Mouse (Mus musculus): ENCODE measurements around the gene Eml5. TPM values are rescaled to one million over a fixed set of nuclear protein-coding genes. Genes with fewer than 3 reads are reported as not detected.

Eml5 gene
- polyA plus RNA-seq, 1 experiment from 2014 or later: 11.3 TPM

DNA sequence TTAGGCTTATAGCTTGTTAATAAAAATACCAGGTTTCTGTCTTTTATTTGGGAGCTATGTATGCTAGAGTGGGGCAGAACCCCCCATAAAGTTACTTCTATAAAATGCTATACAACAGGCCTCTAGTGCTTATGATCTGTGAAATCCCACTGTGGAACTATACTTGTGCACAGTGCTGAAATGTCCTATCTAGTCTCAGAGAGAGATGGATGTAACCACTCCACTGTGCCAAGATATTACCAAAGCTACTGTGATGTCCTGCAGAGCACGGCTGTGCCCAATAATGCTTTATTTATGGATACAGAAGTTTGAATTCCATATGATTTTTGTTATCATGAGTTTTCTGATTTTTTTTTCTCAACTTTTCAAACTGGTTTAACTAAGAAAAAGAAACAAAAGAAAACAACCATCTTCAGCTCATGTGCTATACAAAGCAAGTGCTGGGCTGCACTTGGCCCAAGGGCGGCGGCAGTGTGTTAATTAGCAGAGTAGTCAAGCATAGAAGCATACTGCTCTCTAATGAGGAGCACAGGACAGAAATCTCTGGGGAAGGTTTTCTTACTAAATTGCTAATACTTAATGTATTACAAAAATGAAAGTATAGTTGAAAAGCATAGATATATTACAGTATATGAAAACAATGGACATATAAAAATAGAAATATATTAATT, 97.1 kb downstream of the Eml5 start:
- WGBS: 93% methylated on average over 3 of the region's 3 CpGs
- no peak for ATAC-seq (ENCODE audit: insufficient read depth, low FRiP score)
- Histone ChIP-seq H3K4me2 (ENCODE audit: low read depth, low read length) (no peak overlapping the region), H3K4me3 (replicated peaks; ENCODE audit: low read length) (no peak overlapping the region), H3K9me3 (replicated peaks; ENCODE audit: control insufficient read depth, low read length) (no peaks in the 10 kb centered on the region), H3K9ac (ENCODE audit: low read length) (no peak overlapping the region), H3K27me3 (ENCODE audit: control insufficient read depth, insufficient read depth, low read length) (no peaks in the 10 kb centered on the region), H3K36me3 (ENCODE audit: control insufficient read depth, insufficient read depth, low read length) (no peaks in the 10 kb centered on the region), H3K27ac (ENCODE audit: low read length) (no peak overlapping the region), H3K4me1 (ENCODE audit: control insufficient read depth, insufficient read depth, low read length) (no peaks in the 10 kb centered on the region)

GRCm38 (mm10) chr12:98802245-98802644, 99.0 kb downstream of the Eml5 start:
- no peaks in the 10 kb centered on the region for H3K4me1 ChIP-seq (ENCODE audit: control insufficient read depth, insufficient read depth, low read length)
- H3K27me3 ChIP-seq (ENCODE audit: control insufficient read depth, insufficient read depth, low read length): no peaks in the 10 kb centered on the region
- H3K36me3 ChIP-seq (ENCODE audit: control insufficient read depth, insufficient read depth, low read length): no peaks in the 10 kb centered on the region
- WGBS: 72% methylated on average over 3 of the region's 3 CpGs
- no peak overlapping the region for H3K4me3 ChIP-seq (replicated peaks; ENCODE audit: low read length)
- no peak overlapping the region for H3K27ac ChIP-seq (ENCODE audit: low read length)
- H3K4me2 ChIP-seq (ENCODE audit: low read depth, low read length): no peak overlapping the region
- no peak overlapping the region for H3K9ac ChIP-seq (ENCODE audit: low read length)
- ATAC-seq (ENCODE audit: insufficient read depth, low FRiP score): no peak
- no peaks in the 10 kb centered on the region for H3K9me3 ChIP-seq (replicated peaks; ENCODE audit: control insufficient read depth, low read length)

DNA sequence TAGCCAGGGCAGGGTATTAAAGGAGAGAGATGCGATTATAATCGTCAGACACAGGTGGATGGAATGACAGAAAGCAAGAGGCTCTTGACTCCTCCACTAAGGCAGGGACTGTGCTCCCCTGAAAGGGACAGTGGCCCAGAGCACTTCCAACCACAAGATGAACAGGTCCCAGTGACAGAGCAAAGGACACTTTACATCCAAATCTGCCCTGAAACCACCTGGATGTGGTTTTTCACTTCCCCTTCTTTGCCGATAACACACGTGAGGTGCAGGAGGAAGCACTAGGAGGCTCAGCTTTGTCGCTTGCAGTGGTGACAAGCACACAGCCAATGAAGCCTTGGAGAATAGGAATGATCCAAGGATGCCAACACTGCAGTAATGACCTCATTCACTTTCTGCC, 101.0 kb downstream of the Eml5 start:
- no peaks in the 10 kb centered on the region for H3K4me1 ChIP-seq (ENCODE audit: control insufficient read depth, insufficient read depth, low read length)
- H3K27ac ChIP-seq (ENCODE audit: low read length): no peak overlapping the region
- H3K9ac ChIP-seq (ENCODE audit: low read length): no peak overlapping the region
- WGBS: 77% methylated on average over 5 of the region's 5 CpGs
- H3K27me3 ChIP-seq (ENCODE audit: control insufficient read depth, insufficient read depth, low read length): no peaks in the 10 kb centered on the region
- no peak overlapping the region for H3K4me3 ChIP-seq (replicated peaks; ENCODE audit: low read length)
- ATAC-seq (ENCODE audit: insufficient read depth, low FRiP score): no peak
- no peaks in the 10 kb centered on the region for H3K9me3 ChIP-seq (replicated peaks; ENCODE audit: control insufficient read depth, low read length)
- no peaks in the 10 kb centered on the region for H3K36me3 ChIP-seq (ENCODE audit: control insufficient read depth, insufficient read depth, low read length)
- no peak overlapping the region for H3K4me2 ChIP-seq (ENCODE audit: low read depth, low read length)

DNA sequence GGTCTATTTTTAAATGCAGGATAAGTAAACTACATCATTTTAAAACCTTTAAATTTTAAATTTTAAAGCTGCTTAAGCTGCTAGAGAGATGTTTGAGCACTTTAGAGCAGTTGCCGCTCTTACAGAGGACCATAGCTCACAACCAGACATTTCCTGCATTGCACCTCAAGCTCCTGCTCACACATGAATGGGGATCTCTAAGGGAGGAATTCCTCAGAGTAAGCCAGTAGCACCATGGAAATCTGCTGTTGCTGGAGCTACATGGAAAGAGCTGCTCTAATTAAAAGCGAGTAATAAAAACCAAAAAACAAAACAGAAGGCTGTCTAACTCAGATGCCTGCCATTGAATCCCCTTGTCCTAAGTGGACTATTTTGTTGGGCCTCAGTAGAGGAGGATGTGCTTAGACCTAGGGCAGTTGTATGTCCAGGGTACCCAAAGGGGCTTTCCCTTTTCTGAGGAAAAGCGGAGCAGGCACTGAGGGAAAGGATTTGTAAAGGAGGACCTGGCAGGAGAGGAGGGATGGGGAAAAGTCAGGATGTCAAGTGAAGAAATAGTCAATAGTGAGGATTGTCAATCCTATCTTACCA, 105.5 kb downstream of the Eml5 start:
- no peak overlapping the region for H3K27ac ChIP-seq (ENCODE audit: low read length)
- H3K9me3 ChIP-seq (replicated peaks; ENCODE audit: control insufficient read depth, low read length): no peaks in the 10 kb centered on the region
- peaks cover 12% of the 10 kb centered on the region; the same call in 1 of the 2 replicates for H3K36me3 ChIP-seq (ENCODE audit: control insufficient read depth, insufficient read depth, low read length)
- no peak overlapping the region for H3K9ac ChIP-seq (ENCODE audit: low read length)
- no peak for ATAC-seq (ENCODE audit: insufficient read depth, low FRiP score)
- H3K4me1 ChIP-seq (ENCODE audit: control insufficient read depth, insufficient read depth, low read length): no peaks in the 10 kb centered on the region
- no peaks in the 10 kb centered on the region for H3K27me3 ChIP-seq (ENCODE audit: control insufficient read depth, insufficient read depth, low read length)
- 96% methylated on average over 3 of the region's 3 CpGs for WGBS
- no peak overlapping the region for H3K4me3 ChIP-seq (replicated peaks; ENCODE audit: low read length)
- no peak overlapping the region for H3K4me2 ChIP-seq (ENCODE audit: low read depth, low read length)

- Histone ChIP-seq H3K4me1 (ENCODE audit: control insufficient read depth, insufficient read depth, low read length) (no peaks in the 10 kb centered on the region), H3K36me3 (ENCODE audit: control insufficient read depth, insufficient read depth, low read length) (peaks cover 38% of the 10 kb centered on the region), H3K4me3 (replicated peaks; ENCODE audit: low read length) (no peak overlapping the region), H3K9me3 (replicated peaks; ENCODE audit: control insufficient read depth, low read length) (no peaks in the 10 kb centered on the region), H3K27ac (ENCODE audit: low read length) (no peak overlapping the region), H3K27me3 (ENCODE audit: control insufficient read depth, insufficient read depth, low read length) (no peaks in the 10 kb centered on the region), H3K4me2 (ENCODE audit: low read depth, low read length) (no peak overlapping the region), H3K9ac (ENCODE audit: low read length) (no peak overlapping the region)
- 91% methylated on average over 1 of the region's 1 CpGs for WGBS
- ATAC-seq (ENCODE audit: insufficient read depth, low FRiP score): no peak
Observed at GRCm38 (mm10) chr12:98784251-98784650, 117.0 kb downstream of the Eml5 start.

GRCm38 (mm10) chr12:98779148-98779547, 122.1 kb downstream of the Eml5 start:
- WGBS: 80% methylated on average over 4 of the region's 4 CpGs
- Histone ChIP-seq H3K4me3 (replicated peaks; ENCODE audit: low read length) (no peak overlapping the region), H3K9ac (ENCODE audit: low read length) (no peak overlapping the region), H3K27ac (ENCODE audit: low read length) (no peak overlapping the region), H3K9me3 (replicated peaks; ENCODE audit: control insufficient read depth, low read length) (no peaks in the 10 kb centered on the region), H3K36me3 (ENCODE audit: control insufficient read depth, insufficient read depth, low read length) (peaks cover 31% of the 10 kb centered on the region), H3K4me1 (ENCODE audit: control insufficient read depth, insufficient read depth, low read length) (no peaks in the 10 kb centered on the region), H3K4me2 (ENCODE audit: low read depth, low read length) (no peak overlapping the region), H3K27me3 (ENCODE audit: control insufficient read depth, insufficient read depth, low read length) (no peaks in the 10 kb centered on the region)
- ATAC-seq (ENCODE audit: insufficient read depth, low FRiP score): no peak

- H3K4me1 ChIP-seq (ENCODE audit: control insufficient read depth, insufficient read depth, low read length): no peaks in the 10 kb centered on the region
- no peaks in the 10 kb centered on the region for H3K27me3 ChIP-seq (ENCODE audit: control insufficient read depth, insufficient read depth, low read length)
- no peak overlapping the region for H3K27ac ChIP-seq (ENCODE audit: low read length)
- ATAC-seq (ENCODE audit: insufficient read depth, low FRiP score): no peak
- 60% methylated on average over 3 of the region's 3 CpGs for WGBS
- H3K4me3 ChIP-seq (replicated peaks; ENCODE audit: low read length): no peak overlapping the region
- peaks cover 27% of the 10 kb centered on the region for H3K36me3 ChIP-seq (ENCODE audit: control insufficient read depth, insufficient read depth, low read length)
- no peaks in the 10 kb centered on the region for H3K9me3 ChIP-seq (replicated peaks; ENCODE audit: control insufficient read depth, low read length)
- no peak overlapping the region for H3K4me2 ChIP-seq (ENCODE audit: low read depth, low read length)
- H3K9ac ChIP-seq (ENCODE audit: low read length): no peak overlapping the region
Observed at GRCm38 (mm10) chr12:98777509-98777908, 123.8 kb downstream of the Eml5 start.

DNA sequence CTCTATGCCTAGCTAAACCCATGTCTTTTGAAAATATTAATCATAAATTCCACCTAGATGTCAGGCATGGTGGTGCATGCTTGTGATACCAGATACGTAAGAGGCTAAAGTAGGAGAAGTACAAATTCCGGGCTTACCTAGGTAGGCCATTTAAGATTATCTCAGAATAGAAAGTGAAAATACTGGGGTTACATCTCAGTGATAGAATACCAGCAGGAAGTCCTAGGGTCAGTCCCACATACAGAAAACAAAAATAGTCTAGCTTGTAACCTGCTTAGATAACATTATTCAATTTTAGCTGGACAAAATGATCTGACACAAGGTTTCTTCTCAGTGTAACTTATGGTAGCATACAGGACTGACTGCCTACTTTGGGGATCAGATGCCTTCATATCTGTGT, 135.0 kb downstream of the Eml5 start:
- peaks cover 22% of the 10 kb centered on the region; the same call in 1 of the 2 replicates for H3K36me3 ChIP-seq (ENCODE audit: control insufficient read depth, insufficient read depth, low read length)

DNA sequence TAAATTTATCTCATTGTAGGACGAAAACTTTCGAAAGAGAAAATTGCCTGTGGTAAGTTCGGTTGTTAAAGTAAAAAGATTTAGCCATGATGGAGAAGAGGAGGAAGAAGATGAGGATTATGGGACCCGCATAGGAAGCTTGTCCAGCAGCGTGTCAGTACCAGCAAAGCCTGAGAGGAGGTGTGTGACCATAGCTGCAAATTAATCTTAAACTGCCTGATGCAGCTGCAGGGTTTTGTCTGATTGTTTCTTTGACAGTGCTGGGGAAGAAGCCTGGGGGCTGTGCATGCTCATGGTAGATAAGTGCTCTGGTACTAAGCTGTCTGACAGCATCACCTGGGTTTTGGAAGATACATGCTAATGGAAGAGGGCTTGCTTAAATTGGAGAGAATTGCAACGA, 141.6 kb downstream of the Eml5 start:
- H3K27ac ChIP-seq (ENCODE audit: low read length): no peak overlapping the region
- no peak overlapping the region for H3K9ac ChIP-seq (ENCODE audit: low read length)
- WGBS: 87% methylated on average over 6 of the region's 6 CpGs
- peaks cover 29% of the 10 kb centered on the region; the same call in 1 of the 2 replicates for H3K36me3 ChIP-seq (ENCODE audit: control insufficient read depth, insufficient read depth, low read length)
- H3K4me2 ChIP-seq (ENCODE audit: low read depth, low read length): no peak overlapping the region
- no peak overlapping the region for H3K4me3 ChIP-seq (replicated peaks; ENCODE audit: low read length)
- H3K27me3 ChIP-seq (ENCODE audit: control insufficient read depth, insufficient read depth, low read length): no peaks in the 10 kb centered on the region
- no peaks in the 10 kb centered on the region for H3K9me3 ChIP-seq (replicated peaks; ENCODE audit: control insufficient read depth, low read length)
- no peak for ATAC-seq (ENCODE audit: insufficient read depth, low FRiP score)
- H3K4me1 ChIP-seq (ENCODE audit: control insufficient read depth, insufficient read depth, low read length): no peaks in the 10 kb centered on the region

More for the DNA sequence above, 135.0 kb downstream of the Eml5 start:
- no peaks in the 10 kb centered on the region for H3K27me3 ChIP-seq (ENCODE audit: control insufficient read depth, insufficient read depth, low read length)
- H3K4me1 ChIP-seq (ENCODE audit: control insufficient read depth, insufficient read depth, low read length): no peaks in the 10 kb centered on the region
- no peaks in the 10 kb centered on the region for H3K9me3 ChIP-seq (replicated peaks; ENCODE audit: control insufficient read depth, low read length)
- no peak overlapping the region for H3K9ac ChIP-seq (ENCODE audit: low read length)
- no peak for ATAC-seq (ENCODE audit: insufficient read depth, low FRiP score)
- no peak overlapping the region for H3K4me2 ChIP-seq (ENCODE audit: low read depth, low read length)
- no peak overlapping the region for H3K4me3 ChIP-seq (replicated peaks; ENCODE audit: low read length)
- WGBS: 92% methylated on average over 2 of the region's 2 CpGs
- H3K27ac ChIP-seq (ENCODE audit: low read length): no peak overlapping the region

Measured in stomach, embryonic 16.5 days (tissue).